Mouse (Mus musculus): ENCODE results near the gene Tmem184b. TPM values are rescaled to one million over a fixed set of nuclear protein-coding genes. Genes with fewer than 3 reads are reported as not detected.
A peak's percentile ranks its signal among the peaks of the same experiment; 100 is the strongest.

The Tmem184b gene
- polyA plus RNA-seq, 1 experiment: 19.1 TPM

DNA sequence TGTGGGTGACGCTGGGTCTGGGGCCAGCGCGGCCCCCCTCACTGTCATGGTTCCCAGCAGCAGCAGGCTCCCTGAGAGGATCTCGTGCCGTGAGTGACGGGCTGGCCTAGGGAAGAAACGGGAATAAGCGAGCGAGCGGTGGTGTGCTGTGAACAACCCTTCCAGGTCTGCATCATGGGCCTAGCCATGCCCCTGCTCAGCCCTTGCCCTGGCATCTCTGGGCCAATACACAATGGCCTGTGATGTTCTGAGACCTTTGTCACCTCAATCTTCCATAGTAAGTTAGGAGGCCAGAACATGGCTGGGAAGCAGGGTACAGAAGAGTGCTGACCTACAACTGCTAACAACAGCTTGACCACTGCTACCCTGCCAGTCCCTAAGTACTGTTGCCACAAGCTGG is 24.8 kb downstream of the Tmem184b start:
- no peaks in the 10 kb centered on the region for H3K4me1 ChIP-seq (ENCODE audit: control insufficient read depth, insufficient read depth, low read length)
- 91% methylated on average over 10 of the region's 10 CpGs for whole genome bisulfite sequencing

DNA sequence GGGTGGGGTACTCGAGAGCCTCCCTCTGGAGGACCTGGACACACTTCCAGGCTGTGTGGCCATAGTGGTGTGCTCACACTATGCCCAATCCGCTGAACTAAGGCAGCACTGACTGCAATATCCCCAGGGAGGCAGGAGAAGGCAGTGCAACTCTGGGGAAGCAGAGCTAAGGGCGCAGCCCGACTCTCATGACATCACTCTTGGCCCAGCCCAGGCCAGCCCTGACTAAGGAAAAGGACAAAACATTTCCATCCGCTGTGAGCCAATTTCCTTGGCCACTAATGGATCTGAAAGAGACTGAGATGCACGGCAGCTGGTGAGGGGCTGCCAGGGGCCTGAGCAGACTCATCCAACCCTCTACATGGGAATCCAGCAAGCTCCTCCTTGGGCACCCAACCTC is 25.7 kb downstream of the Tmem184b start:
- Histone ChIP-seq H3K4me3 (replicated peaks; ENCODE audit: control insufficient read depth, low read depth, low read length) (no peak overlapping the region), H3K4me1 (ENCODE audit: control insufficient read depth, insufficient read depth, low read length) (no peaks in the 10 kb centered on the region), H3K27ac (ENCODE audit: control insufficient read depth, insufficient read depth, low read depth, low read length, poor library complexity) (no peak overlapping the region)
- WGBS: 79% methylated on average over 6 of the region's 6 CpGs
- TF ChIP-seq POLR2A (IDR thresholded peaks at IDR 0.05; ENCODE audit: borderline replicate concordance, control insufficient read depth, low read depth, low read length): no peak
- TF ChIP-seq CTCF (IDR thresholded peaks at IDR 0.05; ENCODE audit: control insufficient read depth, insufficient read depth, low read length): no peak

More for the DNA sequence above, 24.8 kb downstream of the Tmem184b start:
- Histone ChIP-seq H3K4me3 (replicated peaks; ENCODE audit: control insufficient read depth, low read depth, low read length) (no peak overlapping the region), H3K27ac (ENCODE audit: control insufficient read depth, insufficient read depth, low read depth, low read length, poor library complexity) (no peak overlapping the region)
- TF ChIP-seq CTCF (IDR thresholded peaks at IDR 0.05; ENCODE audit: control insufficient read depth, insufficient read depth, low read length): no peak

DNA sequence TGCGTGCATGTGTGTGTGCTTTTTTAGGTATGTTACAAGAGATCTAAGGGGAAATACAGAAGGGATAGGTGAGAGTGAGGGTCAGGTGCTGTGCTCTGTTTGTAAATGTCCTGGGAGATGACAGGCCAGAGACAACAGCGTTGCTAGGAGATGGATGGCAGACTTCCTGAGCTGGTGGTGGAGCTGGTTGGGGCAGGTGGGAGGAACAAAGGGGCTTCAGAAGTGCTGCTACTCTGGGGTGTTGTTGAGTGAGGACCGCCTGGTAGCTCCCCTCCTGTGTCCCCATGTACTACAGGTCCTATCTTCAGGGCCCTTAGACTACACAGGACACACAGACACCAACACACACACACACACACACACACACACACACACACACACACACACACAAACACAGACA is 28.6 kb downstream of the Tmem184b start:
- TF ChIP-seq POLR2A (IDR thresholded peaks at IDR 0.05; ENCODE audit: borderline replicate concordance, control insufficient read depth, low read depth, low read length) (no peak), CTCF (IDR thresholded peaks at IDR 0.05; ENCODE audit: control insufficient read depth, insufficient read depth, low read length) (no peak)
- 66% methylated on average over 3 of the region's 3 CpGs for WGBS
- Histone ChIP-seq H3K27ac (ENCODE audit: control insufficient read depth, insufficient read depth, low read depth, low read length, poor library complexity) (no peak overlapping the region), H3K4me1 (ENCODE audit: control insufficient read depth, insufficient read depth, low read length) (no peaks in the 10 kb centered on the region), H3K4me3 (replicated peaks; ENCODE audit: control insufficient read depth, low read depth, low read length) (no peak overlapping the region)

DNA sequence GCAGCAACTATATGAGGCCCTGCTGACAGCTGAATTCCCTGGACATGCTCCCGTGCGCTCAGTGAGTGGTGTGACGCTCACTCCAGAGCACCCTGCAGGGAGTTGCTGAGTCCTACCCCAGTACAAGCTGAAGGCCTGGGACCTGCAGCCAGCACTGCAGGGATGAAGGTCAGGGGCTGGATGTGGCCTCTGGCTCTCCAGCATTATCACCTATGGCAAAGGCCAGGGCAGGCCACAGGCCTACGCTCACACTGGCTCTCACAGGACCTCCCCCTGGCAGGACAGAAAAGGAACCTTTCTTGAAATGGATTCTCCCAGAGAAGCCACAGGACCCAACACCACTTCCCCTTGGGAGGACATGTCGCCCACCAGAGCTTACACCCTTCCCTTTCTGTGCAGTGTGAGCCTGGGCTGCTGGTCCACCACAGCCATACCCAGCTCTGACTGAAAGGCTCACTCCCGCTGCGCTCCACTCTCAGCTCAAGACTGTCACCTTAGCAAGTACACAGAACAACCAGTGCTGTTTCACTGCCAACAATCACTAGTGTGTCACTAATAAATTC is 33.0 kb downstream of the Tmem184b start:
- WGBS: 71% methylated on average over 7 of the region's 7 CpGs
- no peaks in the 10 kb centered on the region for H3K4me1 ChIP-seq (ENCODE audit: control insufficient read depth, insufficient read depth, low read length)
- no peak overlapping the region for H3K27ac ChIP-seq (ENCODE audit: control insufficient read depth, insufficient read depth, low read depth, low read length, poor library complexity)
- no peak for TF ChIP-seq CTCF (IDR thresholded peaks at IDR 0.05; ENCODE audit: control insufficient read depth, insufficient read depth, low read length)
- peak; percentile 18; the same call in 1 of the 2 replicates for TF ChIP-seq POLR2A (IDR thresholded peaks at IDR 0.05; ENCODE audit: borderline replicate concordance, control insufficient read depth, low read depth, low read length)
- no peak overlapping the region for H3K4me3 ChIP-seq (replicated peaks; ENCODE audit: control insufficient read depth, low read depth, low read length)

DNA sequence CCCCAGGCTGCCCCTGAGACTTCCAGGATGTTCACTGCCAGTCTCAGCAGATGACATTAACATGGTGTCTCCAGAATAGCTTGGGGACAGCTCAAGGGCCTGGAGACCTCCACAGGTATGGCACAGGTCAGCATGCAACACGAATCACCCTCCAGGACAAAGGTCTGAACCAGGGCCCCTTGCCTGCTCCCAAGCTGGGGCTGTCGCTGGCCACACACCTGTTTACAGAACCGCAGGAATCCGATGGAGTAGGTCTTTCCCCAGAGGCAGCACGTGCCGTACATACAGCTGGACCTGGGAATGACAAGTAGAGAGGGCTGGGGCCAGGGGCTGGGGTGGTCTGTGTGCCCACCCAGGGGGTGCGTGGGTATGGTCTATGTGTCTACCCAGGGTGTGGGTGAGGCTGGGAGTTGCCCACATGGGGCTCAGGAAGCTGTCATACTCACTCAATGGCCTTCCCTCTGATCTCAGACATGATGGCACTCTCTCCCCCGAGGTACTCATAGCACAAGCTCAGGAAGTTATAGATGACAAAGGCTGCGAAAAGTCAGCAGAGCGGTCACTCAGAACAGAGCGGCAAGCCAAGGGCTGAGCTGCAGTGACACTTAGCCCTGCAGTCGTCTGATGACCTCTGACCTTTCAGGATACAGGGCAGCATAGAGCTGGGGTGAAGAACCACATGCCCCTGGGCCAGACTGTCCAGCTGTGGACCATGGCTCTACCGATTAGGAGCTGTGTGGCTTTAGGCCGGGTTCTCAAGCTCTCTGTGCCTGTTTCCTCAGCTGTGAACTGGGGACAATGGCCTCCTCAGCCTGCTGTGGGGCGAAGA is 33.7 kb downstream of the Tmem184b start:
- Histone ChIP-seq H3K27ac (ENCODE audit: control insufficient read depth, insufficient read depth, low read depth, low read length, poor library complexity) (no peak overlapping the region), H3K4me1 (ENCODE audit: control insufficient read depth, insufficient read depth, low read length) (no peaks in the 10 kb centered on the region), H3K4me3 (replicated peaks; ENCODE audit: control insufficient read depth, low read depth, low read length) (no peak overlapping the region)
- TF ChIP-seq POLR2A (IDR thresholded peaks at IDR 0.05; ENCODE audit: borderline replicate concordance, control insufficient read depth, low read depth, low read length) (no peak), CTCF (IDR thresholded peaks at IDR 0.05; ENCODE audit: control insufficient read depth, insufficient read depth, low read length) (no peak)
- WGBS: 83% methylated on average over 15 of the region's 15 CpGs

DNA sequence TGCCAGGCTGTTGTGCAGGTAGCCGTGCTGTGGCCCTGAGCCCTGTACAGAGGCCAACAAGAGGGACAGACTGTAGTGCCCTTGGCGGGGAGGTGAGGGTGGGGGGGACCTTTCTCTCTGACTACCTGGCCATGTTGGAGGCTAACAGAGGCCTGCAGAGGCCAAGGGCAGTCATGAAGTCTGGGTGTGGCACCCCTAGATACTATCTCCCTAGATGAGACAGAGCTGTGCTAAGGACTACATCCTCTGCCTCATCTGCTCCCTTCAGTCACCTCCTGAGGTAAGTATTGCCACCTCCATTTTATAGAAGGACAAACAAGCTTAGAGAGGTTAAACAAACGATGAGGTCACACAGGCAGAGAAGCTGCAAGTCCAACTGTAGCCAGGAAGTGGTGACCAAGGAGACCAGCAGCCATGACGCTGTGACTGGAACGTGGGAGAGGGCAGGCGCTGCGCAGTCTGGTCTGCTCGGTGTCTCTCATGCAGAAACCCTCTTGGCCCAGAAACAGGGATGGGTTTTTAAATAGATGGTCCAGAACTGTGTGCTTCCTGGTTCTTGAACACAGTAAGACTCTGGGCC is 34.4 kb downstream of the Tmem184b start:
- no peak overlapping the region for H3K4me3 ChIP-seq (replicated peaks; ENCODE audit: control insufficient read depth, low read depth, low read length)
- no peaks in the 10 kb centered on the region for H3K4me1 ChIP-seq (ENCODE audit: control insufficient read depth, insufficient read depth, low read length)
- no peak for TF ChIP-seq CTCF (IDR thresholded peaks at IDR 0.05; ENCODE audit: control insufficient read depth, insufficient read depth, low read length)
- no peak for TF ChIP-seq POLR2A (IDR thresholded peaks at IDR 0.05; ENCODE audit: borderline replicate concordance, control insufficient read depth, low read depth, low read length)
- 86% methylated on average over 8 of the region's 8 CpGs for WGBS
- no peak overlapping the region for H3K27ac ChIP-seq (ENCODE audit: control insufficient read depth, insufficient read depth, low read depth, low read length, poor library complexity)

DNA sequence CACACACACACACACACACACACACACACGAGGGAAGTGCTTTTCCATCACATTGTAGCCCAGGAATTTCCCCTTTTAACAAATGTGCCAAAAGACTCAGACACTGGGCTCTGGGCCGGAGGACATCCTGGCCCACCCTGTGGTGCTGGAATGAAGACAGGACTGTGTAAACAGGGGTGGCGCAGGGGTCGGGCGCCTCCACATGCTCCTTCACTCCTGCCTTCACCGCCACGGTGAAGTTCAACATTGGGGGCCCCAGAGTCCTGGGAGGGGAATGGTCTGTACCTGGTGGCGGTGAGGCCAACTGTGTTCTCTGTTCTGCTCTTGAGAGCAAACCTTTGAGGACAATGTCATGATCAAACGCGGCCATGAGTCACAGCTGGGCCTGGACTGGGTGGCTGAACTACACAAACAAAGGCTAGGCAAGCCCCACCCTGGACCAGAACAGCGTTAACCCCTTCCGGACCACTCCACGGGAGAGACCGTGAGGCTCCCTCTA is 35.0 kb downstream of the Tmem184b start:
- Histone ChIP-seq H3K27ac (ENCODE audit: control insufficient read depth, insufficient read depth, low read depth, low read length, poor library complexity) (no peak overlapping the region), H3K4me1 (ENCODE audit: control insufficient read depth, insufficient read depth, low read length) (no peaks in the 10 kb centered on the region), H3K4me3 (replicated peaks; ENCODE audit: control insufficient read depth, low read depth, low read length) (no peak overlapping the region)
- WGBS: 84% methylated on average over 14 of the region's 14 CpGs
- TF ChIP-seq CTCF (IDR thresholded peaks at IDR 0.05; ENCODE audit: control insufficient read depth, insufficient read depth, low read length) (no peak), POLR2A (IDR thresholded peaks at IDR 0.05; ENCODE audit: borderline replicate concordance, control insufficient read depth, low read depth, low read length) (no peak)

DNA sequence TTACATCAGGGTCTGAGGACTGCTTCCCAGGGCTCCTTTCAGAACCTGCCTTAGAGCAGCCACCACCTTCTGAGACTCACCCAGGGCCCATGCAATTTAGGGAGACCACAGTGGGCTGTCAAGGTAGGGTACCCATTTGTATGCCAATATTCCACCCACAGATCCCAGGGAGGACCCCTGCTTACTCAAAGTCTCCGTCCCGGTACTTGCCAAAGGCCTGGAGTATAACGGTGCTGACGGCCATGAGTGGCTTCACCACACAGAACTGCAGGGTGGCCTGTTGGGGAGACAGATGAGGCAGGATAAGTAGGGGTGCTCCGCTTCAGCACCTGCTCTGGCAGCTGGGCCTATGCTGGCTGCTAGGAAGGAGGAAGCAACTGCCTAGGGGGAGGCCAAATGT is 37.0 kb downstream of the Tmem184b start:
- Histone ChIP-seq H3K4me3 (replicated peaks; ENCODE audit: control insufficient read depth, low read depth, low read length) (no peak overlapping the region), H3K4me1 (ENCODE audit: control insufficient read depth, insufficient read depth, low read length) (no peaks in the 10 kb centered on the region), H3K27ac (ENCODE audit: control insufficient read depth, insufficient read depth, low read depth, low read length, poor library complexity) (no peak overlapping the region)
- TF ChIP-seq CTCF (IDR thresholded peaks at IDR 0.05; ENCODE audit: control insufficient read depth, insufficient read depth, low read length): no peak
- TF ChIP-seq POLR2A (IDR thresholded peaks at IDR 0.05; ENCODE audit: borderline replicate concordance, control insufficient read depth, low read depth, low read length): no peak
- 81% methylated on average over 5 of the region's 5 CpGs for WGBS

All from bone marrow, adult 2 months (tissue).